ENCODE assay signal across 12 mouse cellular contexts in genomic region chr4:55354038-55354437, GRCm38 (mm10).
"Had no signal": no experiment of that assay in that cellular context is flagged by ENCODE, and none has a peak within 500 bp of the region (broad histone marks: within the 10 kb centered on the region; RNA-seq: fewer than 3 reads in every experiment).

No protein-coding gene starts in this region.

- H3K4me3 ChIP-seq: left cerebral cortex, adult 2 months; limb, embryonic 15.5 days; midbrain, embryonic 10.5 days; myocyte; neural tube, embryonic 15.5 days had no signal

- H3K36me3 ChIP-seq: limb, embryonic 15.5 days; neural tube, embryonic 15.5 days had no signal

- H3K9ac ChIP-seq: limb, embryonic 15.5 days; neural tube, embryonic 15.5 days had no signal

- H3K4me2 ChIP-seq: limb, embryonic 15.5 days; neural tube, embryonic 15.5 days had no signal

- H3K27me3 ChIP-seq: limb, embryonic 15.5 days; neural tube, embryonic 15.5 days had no signal

- ATAC-seq: intestine, embryonic 16.5 days had no signal

- H3K27ac ChIP-seq: left cerebral cortex, adult 2 months; limb, embryonic 15.5 days; midbrain, embryonic 10.5 days; neural tube, embryonic 15.5 days had no signal

- DNase-seq: kidney, adult 8-10 months; kidney, postnatal 25 days; midbrain, embryonic 14.5 days; right cerebral cortex, adult 18-20 months; right cerebral cortex, postnatal 25 days; thymus, postnatal 4 days had no signal

- H3K9me3 ChIP-seq: limb, embryonic 15.5 days; midbrain, embryonic 10.5 days; neural tube, embryonic 15.5 days had no signal
